Mouse (Mus musculus): ENCODE measurements at regions not wholly inside any gene's neighbourhood (a gene's known extent, or its start where the extent isn't known, plus 50 kb on each side); places are given as distances from the start of the nearest gene placed in this dataset.

- no peak for ATAC-seq
- Histone ChIP-seq H3K4me3 (no peak overlapping the region), H3K27me3 (no peaks in the 10 kb centered on the region), H3K4me2 (no peak overlapping the region), H3K27ac (no peak overlapping the region), H3K9ac (no peak overlapping the region), H3K36me3 (ENCODE audit: poor library complexity, severe bottlenecking) (no peaks in the 10 kb centered on the region), H3K4me1 (no peaks in the 10 kb centered on the region), H3K9me3 (replicated peaks) (no peaks in the 10 kb centered on the region)
- 71% methylated on average over 9 of the region's 9 CpGs for WGBS
Measured at GRCm38 (mm10) chr13:32649982-32650381, 133.8 kb downstream of the Mylk4 start.

DNA sequence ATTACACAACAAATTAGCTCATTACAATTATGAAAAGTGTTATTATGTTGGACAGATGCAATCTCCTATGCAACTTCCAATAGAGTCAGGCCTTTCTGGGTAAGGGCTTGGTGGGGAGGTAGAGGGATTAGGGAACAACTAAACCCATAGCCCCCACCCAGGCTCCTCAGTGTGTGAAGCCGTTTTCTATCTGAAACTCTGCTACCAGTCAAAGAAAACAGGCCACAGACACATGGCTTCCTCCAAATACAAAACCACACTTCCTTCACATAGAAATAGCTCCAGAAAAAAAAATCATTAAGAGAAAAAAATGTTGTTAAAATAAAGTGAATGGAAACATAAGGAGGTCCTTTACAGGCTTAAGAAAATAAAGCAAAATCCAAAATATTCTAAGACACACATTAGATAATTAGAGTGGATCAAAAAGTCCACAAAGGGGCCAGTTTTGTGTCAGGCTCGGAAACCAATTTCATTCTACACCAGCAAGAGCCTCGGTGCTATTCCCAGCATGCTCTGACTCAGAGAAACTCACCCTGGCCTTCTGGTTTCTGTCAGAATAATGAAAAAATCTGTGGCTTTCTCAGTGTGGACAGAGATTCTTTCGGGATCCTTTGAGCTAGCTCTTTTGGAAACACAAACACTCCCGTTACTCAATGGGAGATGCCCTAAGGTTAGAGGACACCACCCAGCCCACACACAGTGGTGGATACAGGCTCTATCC is 140.6 kb downstream of the Mylk4 start:
- ATAC-seq, result no peak
- Histone ChIP-seq H3K9me3 (replicated peaks) (no peaks in the 10 kb centered on the region), H3K4me1 (no peaks in the 10 kb centered on the region), H3K27ac (no peak overlapping the region), H3K4me2 (no peak overlapping the region), H3K36me3 (ENCODE audit: poor library complexity, severe bottlenecking) (no peaks in the 10 kb centered on the region), H3K27me3 (no peaks in the 10 kb centered on the region), H3K4me3 (no peak overlapping the region), H3K9ac (no peak overlapping the region)
- 70% methylated on average over 5 of the region's 5 CpGs for WGBS

- Histone ChIP-seq H3K27ac (no peak overlapping the region), H3K4me2 (no peak overlapping the region), H3K27me3 (no peaks in the 10 kb centered on the region), H3K9me3 (replicated peaks) (no peaks in the 10 kb centered on the region), H3K9ac (no peak overlapping the region), H3K36me3 (ENCODE audit: poor library complexity, severe bottlenecking) (no peaks in the 10 kb centered on the region), H3K4me1 (no peaks in the 10 kb centered on the region), H3K4me3 (no peak overlapping the region)
- WGBS, result 91% methylated on average over 2 of the region's 2 CpGs
- ATAC-seq, result no peak
Measured at GRCm38 (mm10) chr13:32640941-32641340, 142.8 kb downstream of the Mylk4 start.

- Histone ChIP-seq H3K27me3 (no peaks in the 10 kb centered on the region), H3K4me2 (no peak overlapping the region), H3K36me3 (ENCODE audit: poor library complexity, severe bottlenecking) (no peaks in the 10 kb centered on the region), H3K27ac (no peak overlapping the region), H3K4me3 (no peak overlapping the region), H3K9ac (no peak overlapping the region), H3K4me1 (no peaks in the 10 kb centered on the region), H3K9me3 (replicated peaks) (no peaks in the 10 kb centered on the region)
- ATAC-seq, result no peak
Measured at GRCm38 (mm10) chr13:32630122-32630732, 153.5 kb downstream of the Mylk4 start.

DNA sequence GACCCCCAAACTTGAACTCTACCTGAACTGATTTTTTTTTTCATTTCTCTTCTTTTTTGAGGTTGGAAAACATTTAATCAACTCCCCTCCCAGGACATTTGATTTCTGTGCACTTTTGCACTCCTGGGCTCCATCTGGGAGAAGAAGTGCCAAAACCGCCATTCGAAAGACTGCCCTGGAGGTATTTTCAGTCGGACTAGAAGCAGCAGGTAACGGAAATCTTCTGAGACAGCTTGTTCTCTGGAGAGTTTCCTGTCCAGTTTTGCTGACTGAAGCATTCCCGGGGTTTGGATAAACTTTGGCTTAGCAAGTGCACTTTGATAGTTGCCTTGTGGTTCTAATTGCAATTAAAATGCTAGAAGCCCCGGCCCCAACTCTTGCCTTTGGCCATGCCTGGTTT is 169.8 kb downstream of the Mylk4 start:
- 64% methylated on average over 6 of the region's 6 CpGs for WGBS
- H3K4me3 ChIP-seq, result no peak overlapping the region

DNA sequence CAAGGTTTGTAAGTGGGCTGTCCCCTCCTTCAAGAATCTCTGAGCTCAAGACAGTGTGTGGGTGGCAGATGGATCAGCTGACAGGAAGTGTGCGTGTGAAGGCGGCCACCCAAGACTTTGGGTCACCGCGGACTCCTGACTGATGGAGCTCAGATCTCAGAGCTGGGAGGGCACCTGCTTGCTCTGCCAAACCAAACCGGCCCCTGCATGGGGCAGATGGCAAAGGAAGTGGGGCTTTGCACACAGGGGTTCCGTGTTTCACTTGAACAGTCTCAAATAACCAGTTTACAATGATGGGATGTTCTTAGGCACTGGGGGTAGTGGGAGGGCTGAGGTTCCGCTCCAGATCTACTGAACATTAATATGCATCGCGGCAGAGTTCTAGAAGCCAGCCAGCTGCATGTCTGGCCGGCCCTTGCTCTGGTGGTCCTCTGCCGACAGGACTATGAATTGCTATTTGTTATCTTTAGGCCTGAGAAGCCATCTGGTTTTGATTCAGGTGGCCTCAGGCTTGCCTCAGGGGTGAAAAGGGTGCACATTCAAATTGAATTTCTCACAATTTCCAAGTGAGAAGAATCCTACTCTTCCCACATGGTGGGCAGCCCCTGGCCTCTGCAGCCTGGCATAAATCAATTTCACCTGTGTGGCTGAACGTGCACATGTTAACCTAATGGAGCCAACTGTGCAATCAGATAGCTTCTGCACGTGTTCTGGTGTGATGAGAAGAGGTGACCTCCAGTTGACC is 172.0 kb downstream of the Mylk4 start:
- no peak for ATAC-seq
- H3K27ac ChIP-seq, result no peak overlapping the region
- WGBS, result 88% methylated on average over 13 of the region's 13 CpGs

More for the DNA sequence above, 169.8 kb downstream of the Mylk4 start:
- Histone ChIP-seq H3K9ac (no peak overlapping the region), H3K4me1 (no peaks in the 10 kb centered on the region), H3K27ac (no peak overlapping the region), H3K9me3 (replicated peaks) (no peaks in the 10 kb centered on the region), H3K27me3 (no peaks in the 10 kb centered on the region), H3K4me2 (no peak overlapping the region), H3K36me3 (ENCODE audit: poor library complexity, severe bottlenecking) (no peaks in the 10 kb centered on the region)
- no peak for ATAC-seq

GRCm38 (mm10) chr13:32610970-32611369 is 172.8 kb downstream of the Mylk4 start:
- Histone ChIP-seq H3K9ac (no peak overlapping the region), H3K27me3 (no peaks in the 10 kb centered on the region), H3K27ac (no peak overlapping the region), H3K9me3 (replicated peaks) (no peaks in the 10 kb centered on the region), H3K4me2 (no peak overlapping the region), H3K4me1 (no peaks in the 10 kb centered on the region), H3K4me3 (no peak overlapping the region), H3K36me3 (ENCODE audit: poor library complexity, severe bottlenecking) (no peaks in the 10 kb centered on the region)
- 81% methylated on average over 5 of the region's 5 CpGs for WGBS
- ATAC-seq, result no peak

More for the DNA sequence above, 172.0 kb downstream of the Mylk4 start:
- Histone ChIP-seq H3K4me2 (no peak overlapping the region), H3K4me3 (no peak overlapping the region), H3K4me1 (no peaks in the 10 kb centered on the region), H3K36me3 (ENCODE audit: poor library complexity, severe bottlenecking) (no peaks in the 10 kb centered on the region), H3K9ac (no peak overlapping the region), H3K9me3 (replicated peaks) (no peaks in the 10 kb centered on the region), H3K27me3 (no peaks in the 10 kb centered on the region)

DNA sequence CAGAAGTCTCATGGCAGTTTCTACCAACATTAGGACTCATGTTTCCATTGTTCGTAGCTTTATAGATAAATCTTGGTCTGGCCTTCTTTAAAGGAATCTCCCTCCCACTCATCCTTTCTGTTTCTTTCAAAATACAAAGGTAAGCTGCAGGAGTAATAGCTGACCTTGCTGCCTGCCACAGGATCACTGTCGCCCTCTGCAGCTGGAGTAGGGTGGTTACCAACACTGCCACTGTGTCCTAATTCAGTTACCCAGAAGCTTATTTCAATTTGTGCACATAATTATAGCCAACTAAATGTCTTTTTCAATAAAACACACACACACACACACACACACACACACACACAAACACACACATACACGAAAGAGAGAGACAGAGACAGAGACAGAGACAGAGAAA is 175.3 kb downstream of the Mylk4 start:
- 73% methylated on average over 3 of the region's 3 CpGs for WGBS

DNA sequence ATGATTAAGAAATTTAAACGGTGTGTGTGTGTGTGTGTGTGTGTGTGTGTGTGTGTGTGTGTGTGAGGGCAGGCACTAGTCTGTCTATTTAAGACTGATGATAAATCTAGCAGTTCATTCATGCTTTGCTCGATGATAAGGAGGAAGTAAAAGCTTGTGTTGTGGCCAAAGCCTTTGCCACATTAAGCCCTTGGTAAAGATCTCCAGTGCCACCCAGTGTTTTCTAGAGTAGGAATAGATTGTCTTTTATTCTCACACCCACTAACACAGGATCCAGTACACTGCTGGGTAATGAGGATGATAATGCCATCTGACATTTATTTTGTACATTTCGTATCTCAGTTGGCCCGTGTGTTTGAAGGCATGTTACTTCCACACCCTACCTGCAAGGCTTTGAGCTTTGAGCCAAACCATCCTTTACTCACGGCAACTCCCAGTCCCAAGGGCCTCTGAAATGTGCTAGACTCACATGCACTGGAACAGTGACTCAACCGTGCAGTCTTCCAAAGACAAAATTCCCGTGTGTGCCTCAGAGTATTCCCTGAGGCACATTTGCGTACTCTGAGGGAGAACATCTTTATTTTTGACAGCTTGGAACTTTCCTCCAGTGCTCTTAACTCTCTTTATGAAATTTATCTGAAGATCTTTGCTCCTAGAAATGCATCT is 179.7 kb downstream of the Mylk4 start:
- 89% methylated on average over 8 of the region's 8 CpGs for WGBS
- Histone ChIP-seq H3K4me1 (no peaks in the 10 kb centered on the region), H3K27ac (no peak overlapping the region), H3K4me2 (no peak overlapping the region), H3K36me3 (ENCODE audit: poor library complexity, severe bottlenecking) (no peaks in the 10 kb centered on the region), H3K4me3 (no peak overlapping the region), H3K27me3 (no peaks in the 10 kb centered on the region), H3K9ac (no peak overlapping the region), H3K9me3 (replicated peaks) (no peaks in the 10 kb centered on the region)
- ATAC-seq, result no peak

More for the DNA sequence above, 175.3 kb downstream of the Mylk4 start:
- no peaks in the 10 kb centered on the region for H3K36me3 ChIP-seq (ENCODE audit: poor library complexity, severe bottlenecking)
- no peak overlapping the region for H3K9ac ChIP-seq
- no peaks in the 10 kb centered on the region for H3K27me3 ChIP-seq
- ATAC-seq, result no peak
- no peak overlapping the region for H3K4me2 ChIP-seq
- no peaks in the 10 kb centered on the region for H3K9me3 ChIP-seq (replicated peaks)
- no peak overlapping the region for H3K4me3 ChIP-seq
- H3K27ac ChIP-seq, result no peak overlapping the region
- no peaks in the 10 kb centered on the region for H3K4me1 ChIP-seq

DNA sequence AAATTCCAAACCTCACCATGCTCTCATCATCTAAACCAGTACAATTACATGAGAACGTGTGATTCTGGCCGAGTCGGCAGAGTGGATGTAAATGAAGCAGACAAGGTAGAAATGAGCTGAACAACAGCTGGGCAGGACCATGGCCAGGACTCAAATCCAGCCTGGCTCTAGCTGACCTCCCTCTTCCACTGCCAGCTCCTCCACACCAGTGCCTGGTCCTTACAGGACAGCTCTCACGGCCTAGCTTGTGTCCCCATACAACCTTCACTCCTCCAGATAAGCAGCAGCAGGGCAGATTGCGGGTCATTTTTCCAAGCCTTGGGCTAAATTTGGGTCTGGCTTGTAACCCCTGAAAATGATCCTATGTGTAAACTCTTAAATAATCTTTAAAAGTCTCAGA is 182.4 kb downstream of the Mylk4 start:
- no peak overlapping the region for H3K4me2 ChIP-seq
- H3K4me1 ChIP-seq, result no peaks in the 10 kb centered on the region
- H3K27ac ChIP-seq, result no peak overlapping the region
- H3K9ac ChIP-seq, result no peak overlapping the region
- no peak for ATAC-seq
- no peak overlapping the region for H3K4me3 ChIP-seq
- H3K27me3 ChIP-seq, result no peaks in the 10 kb centered on the region
- WGBS, result 84% methylated on average over 5 of the region's 5 CpGs
- no peaks in the 10 kb centered on the region for H3K9me3 ChIP-seq (replicated peaks)
- no peaks in the 10 kb centered on the region for H3K36me3 ChIP-seq (ENCODE audit: poor library complexity, severe bottlenecking)

DNA sequence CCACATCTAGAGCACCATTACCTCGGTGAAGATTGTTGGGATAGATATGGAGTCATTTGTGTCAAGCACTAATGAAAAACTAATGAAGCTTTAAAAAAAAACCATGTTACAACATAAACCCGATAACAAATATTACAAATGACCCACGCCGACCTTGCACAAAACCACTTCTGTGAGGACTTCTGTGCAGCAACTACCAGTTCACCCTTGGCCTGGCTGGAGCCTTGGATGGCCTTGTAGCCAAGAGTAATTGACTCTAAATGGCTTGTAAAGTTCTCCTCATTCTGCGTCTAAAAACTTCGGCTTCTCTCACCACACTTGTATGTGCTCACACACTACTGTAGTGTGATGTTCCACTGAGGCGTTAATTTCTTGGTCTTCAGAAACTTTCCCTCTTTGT is 190.1 kb downstream of the Mylk4 start:
- no peak overlapping the region for H3K4me3 ChIP-seq
- H3K9me3 ChIP-seq (replicated peaks), result 0 out of 2 replicates have a peak, but pooled peaks cover 3% of the 10 kb centered on the region
- no peaks in the 10 kb centered on the region for H3K36me3 ChIP-seq (ENCODE audit: poor library complexity, severe bottlenecking)
- no peak for ATAC-seq
- no peaks in the 10 kb centered on the region for H3K27me3 ChIP-seq
- H3K9ac ChIP-seq, result no peak overlapping the region
- no peak overlapping the region for H3K4me2 ChIP-seq
- H3K27ac ChIP-seq, result no peak overlapping the region
- WGBS, result 91% methylated on average over 7 of the region's 7 CpGs
- no peaks in the 10 kb centered on the region for H3K4me1 ChIP-seq

DNA sequence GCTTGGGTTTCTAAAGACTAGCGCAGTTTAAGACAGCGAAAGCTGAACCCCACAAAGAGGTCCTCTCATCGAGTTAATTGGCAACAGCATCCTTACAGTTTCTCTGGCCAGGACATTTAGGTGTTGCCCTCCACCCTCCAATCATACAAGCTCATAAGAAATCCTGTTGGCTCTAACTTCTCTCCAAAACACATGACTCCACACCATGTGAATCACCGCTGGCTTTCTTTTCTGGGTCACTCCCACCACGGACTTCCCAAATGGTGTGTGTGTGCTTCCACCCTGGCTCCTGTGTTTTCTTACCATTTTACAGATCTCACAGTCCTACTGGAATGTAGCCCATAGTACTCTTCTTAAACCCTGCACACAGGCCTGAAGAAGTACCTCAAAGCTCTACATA is 190.6 kb downstream of the Mylk4 start:
- no peak overlapping the region for H3K4me2 ChIP-seq
- H3K27me3 ChIP-seq, result no peaks in the 10 kb centered on the region
- WGBS, result 91% methylated on average over 5 of the region's 5 CpGs
- 0 out of 2 replicates have a peak, but pooled peaks cover 4% of the 10 kb centered on the region for H3K9me3 ChIP-seq (replicated peaks)
- no peaks in the 10 kb centered on the region for H3K36me3 ChIP-seq (ENCODE audit: poor library complexity, severe bottlenecking)
- H3K9ac ChIP-seq, result no peak overlapping the region
- no peak overlapping the region for H3K27ac ChIP-seq
- H3K4me3 ChIP-seq, result no peak overlapping the region
- H3K4me1 ChIP-seq, result no peaks in the 10 kb centered on the region
- no peak for ATAC-seq
